In genomic region chr11:20204321-20204720, GRCm38 (mm10) we compare ENCODE assay signal across 12 mouse cellular contexts. TPM values are rescaled to one million over a fixed set of nuclear protein-coding genes. Genes with fewer than 3 reads are reported as not detected.
DNase-seq lines count a peak whose midpoint lies in the region; ATAC-seq and TF ChIP-seq lines count a peak whose summit lies in the region.
"Had no signal": no experiment of that assay in that cellular context is flagged by ENCODE, and none has a peak within 500 bp of the region (broad histone marks: within the 10 kb centered on the region; RNA-seq: fewer than 3 reads in every experiment).

No protein-coding gene starts in this region.

- TF ChIP-seq CTCF in gastrocnemius, adult 2 months (IDR thresholded peaks at IDR 0.05) = no peak
- TF ChIP-seq CTCF in embryonic fibroblast, embryonic 13.5 days (IDR thresholded peaks at IDR 0.05; ENCODE audit: borderline replicate concordance, insufficient read depth, low read length) = no peak
- TF ChIP-seq CTCF in small intestine, adult 2 months (IDR thresholded peaks at IDR 0.05; ENCODE audit: extremely low read depth, insufficient read length, insufficient replicate concordance, low read depth, low read length) = no peak

- H3K27me3 ChIP-seq in lung, embryonic 15.5 days = no peaks in the 10 kb centered on the region
- H3K27me3 ChIP-seq in small intestine, adult 2 months (ENCODE audit: control insufficient read depth, insufficient read depth, low read length) = no peaks in the 10 kb centered on the region

- no peak overlapping the region for H3K9ac ChIP-seq in lung, embryonic 15.5 days

- no peak for ATAC-seq in lung, embryonic 15.5 days (ENCODE audit: borderline replicate concordance, extremely low read depth, low FRiP score, low TSS enrichment)
- ATAC-seq: activated CD4-positive, CD25-positive, alpha-beta regulatory T cell, adult 4 months had no signal

- peak overlapping the region; percentile 97 for H3K4me3 ChIP-seq in gastrocnemius, adult 2 months
- no peak overlapping the region for H3K4me3 ChIP-seq in lung, embryonic 15.5 days
- H3K4me3 ChIP-seq in embryonic fibroblast, embryonic 13.5 days (ENCODE audit: insufficient read depth, low read length) = peak overlapping the region; percentile 18; the same call in 1 of the 2 replicates
- H3K4me3 ChIP-seq in small intestine, adult 2 months (ENCODE audit: low read depth, low read length) = no peak overlapping the region

- H3K36me3 ChIP-seq in lung, embryonic 15.5 days = no peaks in the 10 kb centered on the region
- no peaks in the 10 kb centered on the region for H3K36me3 ChIP-seq in small intestine, adult 2 months (ENCODE audit: control insufficient read depth, insufficient read depth, low read length)

- peak overlapping the region; percentile 70; the same call in 1 of the 2 replicates for H3K4me2 ChIP-seq in lung, embryonic 15.5 days

- no peak for TF ChIP-seq POLR2A in embryonic fibroblast, embryonic 13.5 days (IDR thresholded peaks at IDR 0.05; ENCODE audit: low read depth, low read length)
- no peak for TF ChIP-seq POLR2A in small intestine, adult 2 months (IDR thresholded peaks at IDR 0.05; ENCODE audit: low read depth, low read length)

- 45% methylated on average over 2 of the region's 2 CpGs for WGBS in lung, embryonic 15.5 days
- WGBS in small intestine, adult 2 months = 30% methylated on average over 2 of the region's 2 CpGs

- peaks cover 39% of the 10 kb centered on the region for H3K4me1 ChIP-seq in lung, embryonic 15.5 days
- peaks cover 2% of the 10 kb centered on the region for H3K4me1 ChIP-seq in embryonic fibroblast, embryonic 13.5 days (ENCODE audit: control insufficient read depth, insufficient read depth, low read length)
- peaks cover 20% of the 10 kb centered on the region; the same call in 1 of the 2 replicates for H3K4me1 ChIP-seq in small intestine, adult 2 months (ENCODE audit: control insufficient read depth, insufficient read depth, insufficient read length, low read length)

- no peaks in the 10 kb centered on the region for H3K9me3 ChIP-seq in lung, embryonic 15.5 days

- H3K27ac ChIP-seq in gastrocnemius, adult 2 months = peak overlapping the region; percentile 99
- no peak overlapping the region for H3K27ac ChIP-seq in lung, embryonic 15.5 days
- no peak overlapping the region for H3K27ac ChIP-seq in embryonic fibroblast, embryonic 13.5 days (ENCODE audit: insufficient read depth, low read length)
- H3K27ac ChIP-seq in small intestine, adult 2 months (ENCODE audit: insufficient read depth, low read depth, low read length) = peak overlapping the region; percentile 7; the same call in 1 of the 2 replicates

- no peak for DNase-seq in gastrocnemius, adult 2 months
- no peak for DNase-seq in gastrocnemius, postnatal 10 days
- no peak for DNase-seq in lung, adult 18-20 months
- no peak for DNase-seq in cerebellum, adult 18-20 months
- no peak for DNase-seq in cerebellum, postnatal 25 days
- DNase-seq: kidney, postnatal 36 days; left cerebral cortex, postnatal 4 days; retina, postnatal 1 day had no signal

- intact Hi-C loops in gastrocnemius, adult 2 months (cut with DNase I) = loop anchor here (5.0 to 10.0 kb wide), 5 partner anchors 43 to 340 kb away; partner anchors contain the start of genes Cep68, Sertad2 and Slc1a4

RNA-seq across cellular contexts. Expression of gene Rab1a, which starts 3.1 kb away (rescaled TPM):
- 10 to 100 TPM; 88.6 to 95.4 TPM for total RNA-seq in gastrocnemius, adult 2 months (2021)
- total RNA-seq in gastrocnemius, postnatal 10 days (2021) = 100 to 1,000 TPM; 117 to 122 TPM
- 274 and 283 TPM in 2 replicates for polyA plus RNA-seq in lung, embryonic 15.5 days (2015; fragmentation: Nextera tagmentation; extraction: Ambion mirVana)
- polyA plus RNA-seq in embryonic fibroblast, embryonic 13.5 days (2011; ENCODE audit: insufficient read length, low read depth, missing spikeins) = 362 and 406 TPM in 2 replicates
- 27.7 and 60.0 TPM in 2 replicates for polyA plus RNA-seq in small intestine, adult 2 months (2012; rRNA removed)

RNA-seq across cellular contexts. Expression of gene Cep68, which starts 44.9 kb away (rescaled TPM):
- total RNA-seq in gastrocnemius, adult 2 months (2021) = 10 to 100 TPM; 30.8 to 36.1 TPM
- total RNA-seq in gastrocnemius, postnatal 10 days (2021) = 10 to 100 TPM; 24.7 to 31.2 TPM
- polyA plus RNA-seq in lung, embryonic 15.5 days (2015; fragmentation: Nextera tagmentation; extraction: Ambion mirVana) = 34.8 and 37.6 TPM in 2 replicates
- 14.7 and 17.4 TPM in 2 replicates for polyA plus RNA-seq in embryonic fibroblast, embryonic 13.5 days (2011; ENCODE audit: insufficient read length, low read depth, missing spikeins)
- polyA plus RNA-seq in small intestine, adult 2 months (2012; rRNA removed) = 3.5 and 4.6 TPM in 2 replicates

Comparison
In these comparisons a context has a peak if more than half of its experiments do, and no peak if none do; other contexts are left out.
1. H3K27ac ChIP-seq: peak in gastrocnemius, adult 2 months (single experiment) and small intestine, adult 2 months (single experiment); none in lung, embryonic 15.5 days (single experiment) and embryonic fibroblast, embryonic 13.5 days (single experiment).
2. H3K4me3 ChIP-seq: peak in gastrocnemius, adult 2 months (single experiment) and embryonic fibroblast, embryonic 13.5 days (single experiment); none in lung, embryonic 15.5 days (single experiment) and small intestine, adult 2 months (single experiment).